Mouse (Mus musculus) CH12.LX (cell line): ENCODE results near the gene Uhrf1bp1. TPM values are rescaled to one million over a fixed set of nuclear protein-coding genes. Genes with fewer than 3 reads are reported as not detected.

Experiments
- DNase-seq: peaks from one replicate; pipeline ENCODE4 v3.0.0-alpha.2; 2013; ENCODE audit errors: extremely low read depth
- H3K27ac ChIP-seq: 2 replicates; pipeline ENCODE4 v1.5.1; 2012; ENCODE audit warnings: low read depth, mild to moderate bottlenecking, control low read depth, moderate library complexity; ENCODE audit not compliant: insufficient read depth
- H3K27me3 ChIP-seq: replicated peaks from 2 replicates; pipeline ENCODE3; 2012; ENCODE audit warnings: inconsistent platforms
- H3K36me3 ChIP-seq, 2 experiments: replicated peaks in 1 of 2; 2 replicates each; pipeline versions ENCODE3 to v1.6.1; 2012; ENCODE audit warnings: inconsistent platforms in 1 of 2, low read length in 1 of 2, mild to moderate bottlenecking in 1 of 2, mixed read lengths in 1 of 2, moderate library complexity in 1 of 2; ENCODE audit not compliant: control insufficient read depth in 1 of 2, insufficient read depth in 1 of 2
- H3K4me1 ChIP-seq, 2 experiments: 2 replicates each; pipeline ENCODE4 v1.6.1; 2012; ENCODE audit warnings: inconsistent platforms in 1 of 2, moderate library complexity in 1 of 2; ENCODE audit not compliant: insufficient read depth in 2 of 2, control insufficient read depth in 1 of 2
- H3K4me2 ChIP-seq: 2 replicates; pipeline ENCODE4 v1.6.1; 2012; ENCODE audit warnings: low read depth, mild to moderate bottlenecking, control low read depth; ENCODE audit not compliant: poor library complexity, insufficient read depth, severe bottlenecking
- H3K4me3 ChIP-seq, 3 experiments: fragments of 150-350 bp in 1 of 3; sonication (generic) in 1 of 3; replicated peaks in 1 of 3; 2 replicates each; pipeline versions ENCODE3 to v1.5.1; 2011 to 2012; ENCODE audit warnings: low read depth in 2 of 3, low read length in 2 of 3, mild to moderate bottlenecking in 2 of 3, moderate library complexity in 2 of 3, control low read depth in 1 of 3, improper control_type of control experiment in 1 of 3, inconsistent platforms in 1 of 3, mixed read lengths in 1 of 3; ENCODE audit not compliant: poor library complexity in 1 of 3
- H3K79me2 ChIP-seq: replicated peaks from 2 replicates; pipeline ENCODE4 v1.6.1; 2012; ENCODE audit warnings: mild to moderate bottlenecking, moderate library complexity; ENCODE audit not compliant: control insufficient read depth, poor library complexity, insufficient read depth, severe bottlenecking; ENCODE audit errors: extremely low read depth
- H3K9ac ChIP-seq: 2 replicates; pipeline ENCODE4 v1.6.1; 2012; ENCODE audit warnings: low read depth, mild to moderate bottlenecking, control low read depth, moderate library complexity; ENCODE audit not compliant: insufficient read depth
- H3K9me3 ChIP-seq: replicated peaks from 2 replicates; pipeline ENCODE3; 2012; ENCODE audit warnings: low read length, inconsistent platforms, mixed read lengths
- BHLHE40 ChIP-seq: IDR thresholded peaks from 2 replicates; pipeline ENCODE4 v1.6.1; 2011; ENCODE audit warnings: mild to moderate bottlenecking, low read depth, low read length, improper control_type of control experiment
- CHD1 ChIP-seq: IDR thresholded peaks from 2 replicates; pipeline ENCODE4 v1.6.1; 2012; ENCODE audit warnings: low read depth, low read length, improper control_type of control experiment, inconsistent platforms
- CHD2 ChIP-seq: IDR thresholded peaks from 2 replicates; pipeline ENCODE4 v1.6.1; 2011; ENCODE audit warnings: low read length, improper control_type of control experiment
- EP300 ChIP-seq: IDR thresholded peaks from 2 replicates; pipeline ENCODE4 v1.6.1; 2011; ENCODE audit warnings: low read length, improper control_type of control experiment
- GABPA ChIP-seq: IDR thresholded peaks from 2 replicates; pipeline ENCODE4 v1.6.1; 2012; ENCODE audit warnings: low read depth, low read length, improper control_type of control experiment, inconsistent platforms; ENCODE audit not compliant: insufficient replicate concordance
- IRF4 ChIP-seq: IDR thresholded peaks from 2 replicates; pipeline ENCODE4 v1.6.1; 2014; ENCODE audit warnings: low read depth, mild to moderate bottlenecking, inconsistent platforms, low read length, improper control_type of control experiment
- JUN ChIP-seq: IDR thresholded peaks from 2 replicates; pipeline ENCODE4 v1.6.1; 2011; ENCODE audit warnings: low read depth, mild to moderate bottlenecking, low read length, improper control_type of control experiment, moderate library complexity; ENCODE audit not compliant: insufficient read depth
- MAX ChIP-seq: IDR thresholded peaks from 2 replicates; pipeline ENCODE4 v1.6.1; 2011; ENCODE audit warnings: low read length, improper control_type of control experiment
- MAZ ChIP-seq: IDR thresholded peaks from 2 replicates; pipeline ENCODE4 v1.6.1; 2012; ENCODE audit warnings: low read depth, mild to moderate bottlenecking, inconsistent platforms, low read length, improper control_type of control experiment, moderate library complexity
- MXI1 ChIP-seq: IDR thresholded peaks from 2 replicates; pipeline ENCODE4 v1.6.1; 2011; ENCODE audit warnings: mild to moderate bottlenecking, low read depth, low read length, improper control_type of control experiment
- NELFE ChIP-seq: IDR thresholded peaks from 2 replicates; pipeline ENCODE4 v1.6.1; 2011; ENCODE audit warnings: low read depth, low read length, improper control_type of control experiment
- POLR2A ChIP-seq: IDR thresholded peaks from 2 replicates; pipeline ENCODE4 v1.6.1; 2011; ENCODE audit warnings: low read depth, mild to moderate bottlenecking, improper control_type of control experiment, low read length
- POLR2AphosphoS2 ChIP-seq: IDR thresholded peaks from 2 replicates; pipeline ENCODE4 v1.6.1; 2011; ENCODE audit warnings: low read depth, low read length, improper control_type of control experiment
- RAD21 ChIP-seq: IDR thresholded peaks from 2 replicates; pipeline ENCODE4 v1.6.1; 2011; ENCODE audit warnings: low read depth, mild to moderate bottlenecking, low read length, improper control_type of control experiment, moderate library complexity
- SIN3A ChIP-seq: IDR thresholded peaks from 2 replicates; pipeline ENCODE4 v1.6.1; 2012; ENCODE audit warnings: low read length, improper control_type of control experiment, inconsistent platforms
- TBP ChIP-seq: conservative IDR thresholded peaks from 2 replicates; pipeline ENCODE4 v1.6.1; 2011; ENCODE audit warnings: low read depth, low read length, improper control_type of control experiment
- TCF12 ChIP-seq: IDR thresholded peaks from 2 replicates; pipeline ENCODE4 v1.6.1; 2014; ENCODE audit warnings: low read depth, mild to moderate bottlenecking, inconsistent platforms, low read length, improper control_type of control experiment
- UBTF ChIP-seq: IDR thresholded peaks from 2 replicates; pipeline ENCODE4 v1.6.1; 2012; ENCODE audit warnings: low read depth, mild to moderate bottlenecking, inconsistent platforms, low read length, improper control_type of control experiment, moderate library complexity
- ZC3H11A ChIP-seq: IDR thresholded peaks from 2 replicates; pipeline ENCODE4 v1.6.1; 2012; ENCODE audit warnings: low read depth, mild to moderate bottlenecking, inconsistent platforms, low read length, improper control_type of control experiment
- ZKSCAN1 ChIP-seq: IDR thresholded peaks from 2 replicates; pipeline ENCODE4 v1.6.1; 2012; ENCODE audit warnings: low read depth, inconsistent platforms, low read length, improper control_type of control experiment, borderline replicate concordance
- ZMIZ1 ChIP-seq: IDR thresholded peaks from 2 replicates; pipeline ENCODE4 v1.6.1; 2012; ENCODE audit warnings: low read depth, mild to moderate bottlenecking, inconsistent platforms, low read length, improper control_type of control experiment
- dilution Hi-C: fragments of 300-500 bp; cut with MboI; formaldehyde crosslinking; loops from 2 replicates; pipeline ENCODE4 v1.14.3; 2020; ENCODE audit warnings: low sequenced_read_pairs; ENCODE audit not compliant: extremely low pct_unique_long_range_greater_than_20kb, extremely low pct_ligation_motif_present
- in situ Hi-C: fragments of 300-500 bp; cut with MboI; formaldehyde crosslinking; loops from 3 replicates; pipeline ENCODE4 v1.14.3; 2019; ENCODE audit warnings: low sequenced_read_pairs, low pct_ligation_motif_present, low pct_unique_long_range_greater_than_20kb, mixed read lengths
- polyA plus RNA-seq: library from polyadenylated mRNA; unstranded; fragments of >175 nt; gene quantifications from 2 replicates; pipeline ENCODE4 v1.2.1, GENCODE M21; 2012; ENCODE audit warnings: low read depth; ENCODE audit not compliant: insufficient read length
- total RNA-seq, 2 experiments: library from RNA; depleted of rRNA; stranded (reverse); fragments of 300-350 nt in 1 of 2; fragments of >200 nt in 1 of 2; gene quantifications; 2 replicates each; pipeline ENCODE4 v1.2.3; 2012 to 2014

Uhrf1bp1 gene
- total and polyA plus RNA-seq, 3 experiments: 6.0 to 13.6 (median 13.1) TPM

DNA sequence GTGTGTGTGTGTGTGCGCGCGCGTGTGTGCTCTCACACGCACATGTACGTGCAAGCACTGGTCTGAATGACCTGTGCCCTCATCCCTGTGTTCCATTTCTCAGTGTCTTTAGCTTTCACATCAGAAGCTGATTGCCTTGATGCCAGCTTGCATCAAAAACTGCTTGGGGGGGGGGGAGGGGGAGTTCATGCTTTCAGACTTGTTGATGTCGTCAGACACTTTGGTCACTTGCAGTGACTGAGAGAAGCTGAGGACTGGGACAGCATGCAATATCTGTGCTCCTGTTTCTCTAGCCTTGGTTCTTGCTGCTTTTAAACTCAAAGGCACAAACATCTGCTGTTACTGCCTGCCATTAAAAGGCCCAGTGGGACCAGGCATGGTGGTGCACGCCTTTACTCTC is 90.1 kb downstream of the Uhrf1bp1 start:
- Histone ChIP-seq H3K4me1 (no peaks in the 10 kb centered on the region), H3K79me2 (no peaks in the 10 kb centered on the region), H3K27me3 (no peaks in the 10 kb centered on the region)
- in situ Hi-C loops: no loop called here
- TF ChIP-seq MAZ: no peak
- no peak for TF ChIP-seq CHD2
- no peak for TF ChIP-seq BHLHE40
- no peak for TF ChIP-seq CHD1
- no peak for TF ChIP-seq SIN3A
- TF ChIP-seq TCF12: no peak
- no peak for TF ChIP-seq EP300
- TF ChIP-seq MAX: no peak
- TF ChIP-seq TBP: no peak
- no peak for TF ChIP-seq IRF4
- TF ChIP-seq ZKSCAN1: no peak
- no peak for TF ChIP-seq ZMIZ1
- no peak for TF ChIP-seq POLR2AphosphoS2
- no peak for TF ChIP-seq UBTF
- TF ChIP-seq MXI1: no peak
- TF ChIP-seq ZC3H11A: no peak
- TF ChIP-seq POLR2A: no peak
- no peak for TF ChIP-seq NELFE
- no peak for TF ChIP-seq RAD21
- no peak for TF ChIP-seq GABPA
- TF ChIP-seq, all 38 proteins: peak for 0
- Histone ChIP-seq H3K4me2 (no peak overlapping the region), H3K36me3 (peaks cover 0 to 4% of the 10 kb centered on the region in 2 experiments), H3K4me3 (no peak overlapping the region), H3K27ac (no peak overlapping the region), H3K9me3 (no peaks in the 10 kb centered on the region), H3K9ac (no peak overlapping the region)
- DNase-seq: no peak
- dilution Hi-C loops: no loop called here

DNA sequence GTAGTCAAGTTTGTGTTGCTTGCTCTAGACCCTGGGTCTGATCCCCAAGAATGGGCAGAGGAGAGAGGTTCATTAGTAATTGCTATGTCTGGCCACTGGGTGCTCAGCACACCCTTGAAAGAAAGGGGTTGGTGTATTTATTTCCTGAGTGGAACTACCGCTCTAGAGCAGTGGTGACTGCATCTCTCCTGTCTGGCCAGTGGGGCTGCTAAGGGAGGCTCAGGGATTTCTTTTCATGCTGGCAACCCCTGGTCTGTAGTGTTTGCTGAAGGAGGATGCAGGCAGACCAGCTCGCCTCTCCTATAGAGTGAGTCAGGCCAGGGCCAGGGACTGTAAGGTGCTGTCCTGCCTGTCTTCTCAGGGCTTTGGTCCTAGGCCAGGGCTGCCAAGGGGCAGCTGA is 90.9 kb downstream of the Uhrf1bp1 start:
- Histone ChIP-seq H3K27ac (no peak overlapping the region), H3K9me3 (no peaks in the 10 kb centered on the region), H3K4me1 (no peaks in the 10 kb centered on the region), H3K9ac (no peak overlapping the region), H3K4me3 (no peak overlapping the region), H3K79me2 (no peaks in the 10 kb centered on the region), H3K36me3 (peaks cover 0 to 6% of the 10 kb centered on the region in 2 experiments), H3K27me3 (no peaks in the 10 kb centered on the region), H3K4me2 (no peak overlapping the region)
- no peak for DNase-seq
- dilution Hi-C loops: no loop called here
- TF ChIP-seq UBTF (no peak), JUN (no peak), IRF4 (no peak)
- in situ Hi-C loops: no loop called here

Other genes starting within 250 kb of the Uhrf1bp1 start
- gene Nudt3, start 232.9 kb upstream of the Uhrf1bp1 start, total RNA-seq (2012; rRNA removed): 69.2 and 81.9 TPM in 2 replicates
- gene Nudt3, start 232.9 kb upstream of the Uhrf1bp1 start, total RNA-seq (2014; rRNA removed): 44.6 and 54.4 TPM in 2 replicates
- gene Nudt3, start 232.9 kb upstream of the Uhrf1bp1 start, polyA plus RNA-seq: 58.3 and 64.5 TPM in 2 replicates
- gene RPS10-NUDT3, start 221.2 kb upstream of the Uhrf1bp1 start, total RNA-seq (2012; rRNA removed): not detected in 2 replicates
- gene RPS10-NUDT3, start 221.2 kb upstream of the Uhrf1bp1 start, total RNA-seq (2014; rRNA removed): not detected in 2 replicates
- gene RPS10-NUDT3, start 221.2 kb upstream of the Uhrf1bp1 start, polyA plus RNA-seq: 30.3 and 54.1 TPM in 2 replicates
- gene Rps10, start 219.8 kb upstream of the Uhrf1bp1 start, total RNA-seq (2012; rRNA removed): 3,372 and 3,437 TPM in 2 replicates
- gene Rps10, start 219.8 kb upstream of the Uhrf1bp1 start, total RNA-seq (2014; rRNA removed): 2,694 and 3,351 TPM in 2 replicates
- 2,297 and 2,522 TPM in 2 replicates for gene Rps10, start 219.8 kb upstream of the Uhrf1bp1 start, polyA plus RNA-seq
- gene Pacsin1, start 200.9 kb upstream of the Uhrf1bp1 start, total RNA-seq (2012; rRNA removed): 11.4 and 13.2 TPM in 2 replicates
- gene Pacsin1, start 200.9 kb upstream of the Uhrf1bp1 start, total RNA-seq (2014; rRNA removed): 1.9 and 2.3 TPM in 2 replicates
- 14.0 and 15.9 TPM in 2 replicates for gene Pacsin1, start 200.9 kb upstream of the Uhrf1bp1 start, polyA plus RNA-seq
- gene Spdef, start 127.5 kb upstream of the Uhrf1bp1 start, total RNA-seq (2012; rRNA removed): not detected in 2 replicates
- not detected in 2 replicates for gene Spdef, start 127.5 kb upstream of the Uhrf1bp1 start, total RNA-seq (2014; rRNA removed)
- gene Spdef, start 127.5 kb upstream of the Uhrf1bp1 start, polyA plus RNA-seq: not detected in 2 replicates
- gene D17Wsu92e, start 35.8 kb upstream of the Uhrf1bp1 start, total RNA-seq (2012; rRNA removed): 44.2 and 46.4 TPM in 2 replicates
- 33.1 and 34.9 TPM in 2 replicates for gene D17Wsu92e, start 35.8 kb upstream of the Uhrf1bp1 start, total RNA-seq (2014; rRNA removed)
- 70.8 and 73.5 TPM in 2 replicates for gene D17Wsu92e, start 35.8 kb upstream of the Uhrf1bp1 start, polyA plus RNA-seq
- 154 and 173 TPM in 2 replicates for gene Snrpc, start 18.3 kb upstream of the Uhrf1bp1 start, total RNA-seq (2012; rRNA removed)
- gene Snrpc, start 18.3 kb upstream of the Uhrf1bp1 start, total RNA-seq (2014; rRNA removed): 165 and 171 TPM in 2 replicates
- gene Snrpc, start 18.3 kb upstream of the Uhrf1bp1 start, polyA plus RNA-seq: 184 and 194 TPM in 2 replicates
- gene Anks1, start 52.9 kb downstream of the Uhrf1bp1 start, total RNA-seq (2012; rRNA removed): 9.0 and 9.3 TPM in 2 replicates
- gene Anks1, start 52.9 kb downstream of the Uhrf1bp1 start, total RNA-seq (2014; rRNA removed): 5.1 and 5.8 TPM in 2 replicates
- 8.2 and 9.3 TPM in 2 replicates for gene Anks1, start 52.9 kb downstream of the Uhrf1bp1 start, polyA plus RNA-seq
- 36.9 and 45.9 TPM in 2 replicates for gene Taf11, start 53.4 kb downstream of the Uhrf1bp1 start, total RNA-seq (2012; rRNA removed)
- 41.1 and 44.0 TPM in 2 replicates for gene Taf11, start 53.4 kb downstream of the Uhrf1bp1 start, total RNA-seq (2014; rRNA removed)
- 70.9 and 74.7 TPM in 2 replicates for gene Taf11, start 53.4 kb downstream of the Uhrf1bp1 start, polyA plus RNA-seq
- not detected in 2 replicates for gene Tcp11, start 224.2 kb downstream of the Uhrf1bp1 start, total RNA-seq (2012; rRNA removed)
- gene Tcp11, start 224.2 kb downstream of the Uhrf1bp1 start, total RNA-seq (2014; rRNA removed): not detected in 2 replicates
- gene Tcp11, start 224.2 kb downstream of the Uhrf1bp1 start, polyA plus RNA-seq: not detected in 2 replicates